Comparison of ENCODE assay signal across 16 mouse cellular contexts in genomic region chr2:179576221-179576620, GRCm38 (mm10).
A peak's percentile ranks its signal among the peaks of the same experiment; 100 is the strongest.
DNase-seq lines count a peak whose midpoint lies in the region; ATAC-seq and TF ChIP-seq lines count a peak whose summit lies in the region.
"Had no signal": no experiment of that assay in that cellular context is flagged by ENCODE, and none has a peak within 500 bp of the region (broad histone marks: within the 10 kb centered on the region; RNA-seq: fewer than 3 reads in every experiment).

No protein-coding gene starts in this region.

- ATAC-seq in liver, postnatal 0 days: no peak
- no peak for ATAC-seq in stomach, postnatal 0 days (ENCODE audit: low FRiP score, low TSS enrichment)
- ATAC-seq: forebrain, embryonic 15.5 days; hindbrain, embryonic 16.5 days had no signal

- H3K4me2 ChIP-seq in liver, postnatal 0 days (ENCODE audit: low read depth, low read length): no peak overlapping the region
- H3K4me2 ChIP-seq in stomach, postnatal 0 days (replicated peaks; ENCODE audit: low read depth): no peak overlapping the region
- H3K4me2 ChIP-seq: embryonic facial prominence, embryonic 15.5 days; forebrain, embryonic 15.5 days; limb, embryonic 15.5 days; midbrain, embryonic 12.5 days had no signal

- H3K27ac ChIP-seq in liver, postnatal 0 days (ENCODE audit: low read depth): no peak overlapping the region
- no peak overlapping the region for H3K27ac ChIP-seq in stomach, postnatal 0 days (replicated peaks)
- no peak overlapping the region for H3K27ac ChIP-seq in limb, embryonic 10.5 days
- H3K27ac ChIP-seq: embryonic facial prominence, embryonic 15.5 days; forebrain, embryonic 15.5 days; limb, embryonic 15.5 days; midbrain, embryonic 12.5 days had no signal

- WGBS in liver, postnatal 0 days (ENCODE audit: insufficient replicate concordance): 50% methylated on average over 1 of the region's 1 CpGs
- 91% methylated on average over 1 of the region's 1 CpGs for WGBS in stomach, postnatal 0 days
- 100% methylated on average over 1 of the region's 1 CpGs for WGBS in limb, embryonic 10.5 days

- H3K27me3 ChIP-seq in liver, postnatal 0 days (ENCODE audit: insufficient read depth, low read length): no peaks in the 10 kb centered on the region
- no peaks in the 10 kb centered on the region for H3K27me3 ChIP-seq in stomach, postnatal 0 days (ENCODE audit: control insufficient read depth, insufficient read depth, low read length)
- no peaks in the 10 kb centered on the region for H3K27me3 ChIP-seq in limb, embryonic 10.5 days (ENCODE audit: low read depth, poor library complexity, severe bottlenecking)
- H3K27me3 ChIP-seq: embryonic facial prominence, embryonic 15.5 days; forebrain, embryonic 15.5 days; limb, embryonic 15.5 days had no signal

- H3K4me3 ChIP-seq in liver, postnatal 0 days (ENCODE audit: low read depth, low read length): no peak overlapping the region
- H3K4me3 ChIP-seq in stomach, postnatal 0 days (ENCODE audit: low read depth, low read length): no peak overlapping the region
- H3K4me3 ChIP-seq in limb, embryonic 10.5 days: no peak overlapping the region
- H3K4me3 ChIP-seq: embryonic facial prominence, embryonic 15.5 days; forebrain, embryonic 15.5 days; limb, embryonic 15.5 days; midbrain, embryonic 12.5 days had no signal

- H3K9ac ChIP-seq in liver, postnatal 0 days (replicated peaks): no peak overlapping the region
- H3K9ac ChIP-seq in stomach, postnatal 0 days (ENCODE audit: low read length): no peak overlapping the region
- H3K9ac ChIP-seq: embryonic facial prominence, embryonic 15.5 days; forebrain, embryonic 15.5 days; limb, embryonic 15.5 days; midbrain, embryonic 12.5 days had no signal

- 0 out of 2 replicates have a peak, but pooled peaks have one; percentile 23 for TF ChIP-seq CTCF in liver, postnatal 0 days (IDR thresholded peaks at IDR 0.05; ENCODE audit: low read depth)
- peak; percentile 9; the same call in 1 of the 2 replicates for TF ChIP-seq CTCF in brain, embryonic 14.5 days (IDR thresholded peaks at IDR 0.05; ENCODE audit: borderline replicate concordance, extremely low read depth, insufficient read depth, insufficient read length)
- TF ChIP-seq CTCF in stomach, postnatal 0 days (IDR thresholded peaks at IDR 0.05; ENCODE audit: low read depth): peak; percentile 52

- no peaks in the 10 kb centered on the region for H3K4me1 ChIP-seq in liver, postnatal 0 days (ENCODE audit: insufficient read depth)
- no peaks in the 10 kb centered on the region for H3K4me1 ChIP-seq in stomach, postnatal 0 days (replicated peaks; ENCODE audit: control insufficient read depth, insufficient read depth)
- H3K4me1 ChIP-seq in limb, embryonic 10.5 days: peaks cover 5% of the 10 kb centered on the region; the same call in 1 of the 2 replicates
- H3K4me1 ChIP-seq: embryonic facial prominence, embryonic 15.5 days had no signal

- H3K36me3 ChIP-seq in liver, postnatal 0 days (replicated peaks; ENCODE audit: insufficient read depth, low read length): no peaks in the 10 kb centered on the region
- no peaks in the 10 kb centered on the region for H3K36me3 ChIP-seq in stomach, postnatal 0 days (ENCODE audit: control insufficient read depth, insufficient read depth, low read length)
- H3K36me3 ChIP-seq in limb, embryonic 10.5 days: no peaks in the 10 kb centered on the region
- H3K36me3 ChIP-seq: embryonic facial prominence, embryonic 15.5 days; forebrain, embryonic 15.5 days; limb, embryonic 15.5 days; midbrain, embryonic 12.5 days had no signal

- no peak for TF ChIP-seq EP300 in liver, postnatal 0 days (IDR thresholded peaks at IDR 0.05; ENCODE audit: low read depth)
- TF ChIP-seq EP300 in stomach, postnatal 0 days (optimal IDR thresholded peaks at IDR 0.05): no peak

- no peaks in the 10 kb centered on the region for H3K9me3 ChIP-seq in liver, postnatal 0 days (ENCODE audit: low read length)
- no peaks in the 10 kb centered on the region for H3K9me3 ChIP-seq in stomach, postnatal 0 days (ENCODE audit: control insufficient read depth, low read length)
- H3K9me3 ChIP-seq in limb, embryonic 10.5 days (replicated peaks): no peaks in the 10 kb centered on the region
- H3K9me3 ChIP-seq: embryonic facial prominence, embryonic 15.5 days; forebrain, embryonic 15.5 days; limb, embryonic 15.5 days; midbrain, embryonic 12.5 days had no signal

- DNase-seq in gastrocnemius, adult 18-20 months (ENCODE audit: low spot score): peak; percentile 9
- DNase-seq in gastrocnemius, adult 8-10 months (ENCODE audit: low spot score in 2 of 2): no peak
- DNase-seq in liver, postnatal 0 days: no peak
- DNase-seq in liver: no peak
- no peak for DNase-seq in brain, embryonic 14.5 days (ENCODE audit: low read depth)
- DNase-seq in stomach, postnatal 0 days (ENCODE audit: low spot score): no peak
- DNase-seq in limb, embryonic 10.5 days (ENCODE audit: low spot score): no peak
- DNase-seq: heart, postnatal 10 days; kidney, postnatal 25 days; lung, postnatal 14 days; thymus, postnatal 36 days had no signal

- no peak for TF ChIP-seq POLR2A in brain, embryonic 14.5 days (IDR thresholded peaks at IDR 0.05; ENCODE audit: borderline replicate concordance, extremely low read depth, insufficient read depth, insufficient read length, poor library complexity, severe bottlenecking)
